Mouse (Mus musculus) embryonic fibroblast, embryonic 13.5 days (primary cell): ENCODE measurements around the gene Phf24.

Experiments
- CTCF ChIP-seq: IDR thresholded peaks from 2 replicates; pipeline ENCODE4 v1.5.1; 2011; ENCODE audit warnings: mild to moderate bottlenecking, control low read depth, low read length, moderate library complexity, borderline replicate concordance; ENCODE audit not compliant: insufficient read depth
- POLR2A ChIP-seq: IDR thresholded peaks from 2 replicates; pipeline ENCODE4 v1.6.1; 2011; ENCODE audit warnings: low read depth, mild to moderate bottlenecking, control low read depth, low read length, moderate library complexity

DNA sequence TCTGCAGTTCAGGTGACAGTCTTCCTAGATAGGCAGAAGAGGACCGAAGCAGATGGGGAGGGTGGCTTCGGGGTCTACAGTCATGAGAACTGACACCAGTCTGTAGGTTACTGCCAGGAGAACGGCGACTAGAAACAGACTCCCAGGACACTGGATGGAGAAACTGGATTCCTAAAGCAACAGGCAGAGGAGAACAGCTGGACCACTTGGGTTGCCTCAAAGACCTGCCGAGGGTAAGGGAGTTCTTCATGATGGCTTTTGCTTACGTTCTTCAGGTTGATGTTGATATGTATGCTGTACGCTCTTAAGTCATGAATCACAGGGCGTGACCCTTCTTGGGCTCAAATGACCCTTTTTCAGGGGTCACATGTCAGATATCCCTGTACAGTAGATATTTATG lies 6.0 kb downstream of the Phf24 start:
- TF ChIP-seq CTCF (no peak), POLR2A (no peak)
